8 mouse cellular contexts compared by ENCODE assay signal in genomic region chr1:182494285-182495145, GRCm38 (mm10). TPM values are rescaled to one million over a fixed set of nuclear protein-coding genes. Genes with fewer than 3 reads are reported as not detected.
A peak's percentile ranks its signal among the peaks of the same experiment; 100 is the strongest.
DNase-seq lines count a peak whose midpoint lies in the region; ATAC-seq and TF ChIP-seq lines count a peak whose summit lies in the region.
"Had no signal": no experiment of that assay in that cellular context is flagged by ENCODE, and none has a peak within 500 bp of the region (broad histone marks: within the 10 kb centered on the region; RNA-seq: fewer than 3 reads in every experiment).

No protein-coding gene starts in this region.

- TF ChIP-seq CTCF in kidney, adult 2 months (conservative IDR thresholded peaks at IDR 0.05; ENCODE audit: insufficient read depth, insufficient read length, low read depth, low read length), result no peak

- peak; percentile 75 for DNase-seq in kidney, adult 2 months
- no peak for DNase-seq in spleen, adult 18-20 months

- ATAC-seq in intestine, embryonic 15.5 days, result no peak
- no peak for ATAC-seq in intestine, embryonic 16.5 days
- no peak for ATAC-seq in heart, embryonic 15.5 days (replicated peaks; ENCODE audit: insufficient number of reproducible peaks, insufficient read depth, low FRiP score, low read depth)
- ATAC-seq in lung, embryonic 16.5 days (ENCODE audit: low read depth), result no peak
- ATAC-seq in forebrain, embryonic 13.5 days, result no peak

- H3K4me1 ChIP-seq in intestine, embryonic 15.5 days (replicated peaks), result peaks cover 33% of the 10 kb centered on the region
- H3K4me1 ChIP-seq in intestine, embryonic 16.5 days (ENCODE audit: control insufficient read depth, insufficient read depth, low read length), result peaks cover 43% of the 10 kb centered on the region
- H3K4me1 ChIP-seq in heart, embryonic 15.5 days (replicated peaks), result peaks cover 53% of the 10 kb centered on the region
- H3K4me1 ChIP-seq in kidney, adult 2 months (ENCODE audit: control insufficient read depth, insufficient read depth, low read length), result peaks cover 36% of the 10 kb centered on the region
- H3K4me1 ChIP-seq in lung, embryonic 16.5 days (replicated peaks; ENCODE audit: control insufficient read depth, insufficient read depth, low read length), result peaks cover 38% of the 10 kb centered on the region
- H3K4me1 ChIP-seq in forebrain, embryonic 13.5 days, result peaks cover 17% of the 10 kb centered on the region

- TF ChIP-seq POLR2A in kidney, adult 2 months (IDR thresholded peaks at IDR 0.05; ENCODE audit: low read depth, low read length), result no peak

- 0 out of 2 replicates have a peak, but pooled peaks cover 10% of the 10 kb centered on the region for H3K36me3 ChIP-seq in intestine, embryonic 15.5 days
- no peaks in the 10 kb centered on the region; the same call in 1 of the 2 replicates for H3K36me3 ChIP-seq in intestine, embryonic 16.5 days (ENCODE audit: control insufficient read depth, insufficient read depth, low read length)
- peaks cover 9% of the 10 kb centered on the region; the same call in 1 of the 2 replicates for H3K36me3 ChIP-seq in heart, embryonic 15.5 days
- H3K36me3 ChIP-seq in kidney, adult 2 months (ENCODE audit: control insufficient read depth, insufficient read depth, low read length), result no peaks in the 10 kb centered on the region
- H3K36me3 ChIP-seq in lung, embryonic 16.5 days (ENCODE audit: control insufficient read depth, insufficient read depth, low read length), result peaks cover 3% of the 10 kb centered on the region; the same call in 1 of the 2 replicates
- H3K36me3 ChIP-seq in forebrain, embryonic 13.5 days (ENCODE audit: poor library complexity, severe bottlenecking), result peaks cover 16% of the 10 kb centered on the region; the same call in 1 of the 2 replicates

- H3K4me3 ChIP-seq in intestine, embryonic 15.5 days (replicated peaks), result no peak overlapping the region
- H3K4me3 ChIP-seq in intestine, embryonic 16.5 days (ENCODE audit: low read length), result no peak overlapping the region
- no peak overlapping the region for H3K4me3 ChIP-seq in heart, embryonic 15.5 days
- no peak overlapping the region for H3K4me3 ChIP-seq in kidney, adult 2 months (ENCODE audit: insufficient read depth, low read depth, low read length)
- no peak overlapping the region for H3K4me3 ChIP-seq in lung, embryonic 16.5 days (ENCODE audit: low read length)
- no peak overlapping the region for H3K4me3 ChIP-seq in forebrain, embryonic 13.5 days
- H3K4me3 ChIP-seq: megakaryocyte, embryonic 14.5 days had no signal

- no peaks in the 10 kb centered on the region for H3K27me3 ChIP-seq in intestine, embryonic 15.5 days (replicated peaks)
- no peaks in the 10 kb centered on the region for H3K27me3 ChIP-seq in intestine, embryonic 16.5 days (replicated peaks; ENCODE audit: control insufficient read depth, insufficient read depth, low read length)
- H3K27me3 ChIP-seq in heart, embryonic 15.5 days, result no peaks in the 10 kb centered on the region
- H3K27me3 ChIP-seq in kidney, adult 2 months (replicated peaks; ENCODE audit: control insufficient read depth, insufficient read depth, low read length), result no peaks in the 10 kb centered on the region
- no peaks in the 10 kb centered on the region for H3K27me3 ChIP-seq in lung, embryonic 16.5 days (ENCODE audit: control insufficient read depth, insufficient read depth, low read depth, low read length)
- no peaks in the 10 kb centered on the region for H3K27me3 ChIP-seq in forebrain, embryonic 13.5 days
- H3K27me3 ChIP-seq: megakaryocyte, embryonic 14.5 days had no signal

- 71% methylated on average over 17 of the region's 17 CpGs for WGBS in intestine, embryonic 15.5 days
- WGBS in intestine, embryonic 16.5 days, result 73% methylated on average over 17 of the region's 17 CpGs
- WGBS in heart, embryonic 15.5 days, result 47% methylated on average over 17 of the region's 17 CpGs
- WGBS in kidney, adult 2 months, result 37% methylated on average over 17 of the region's 17 CpGs
- WGBS in lung, embryonic 16.5 days, result 55% methylated on average over 17 of the region's 17 CpGs
- WGBS in forebrain, embryonic 13.5 days, result 78% methylated on average over 17 of the region's 17 CpGs

- H3K9ac ChIP-seq in intestine, embryonic 15.5 days, result 0 out of 2 replicates have a peak overlapping the region, but pooled peaks have one; percentile 3
- no peak overlapping the region for H3K9ac ChIP-seq in intestine, embryonic 16.5 days (ENCODE audit: low read depth, low read length)
- H3K9ac ChIP-seq in heart, embryonic 15.5 days, result no peak overlapping the region
- H3K9ac ChIP-seq in lung, embryonic 16.5 days (ENCODE audit: low read length), result peak overlapping the region; percentile 4; the same call in 1 of the 2 replicates
- H3K9ac ChIP-seq in forebrain, embryonic 13.5 days, result no peak overlapping the region

- no peaks in the 10 kb centered on the region for H3K9me3 ChIP-seq in intestine, embryonic 15.5 days
- no peaks in the 10 kb centered on the region for H3K9me3 ChIP-seq in intestine, embryonic 16.5 days (ENCODE audit: control insufficient read depth, low read length)
- H3K9me3 ChIP-seq in heart, embryonic 15.5 days (replicated peaks), result no peaks in the 10 kb centered on the region
- H3K9me3 ChIP-seq in lung, embryonic 16.5 days (ENCODE audit: control insufficient read depth, low read length), result no peaks in the 10 kb centered on the region
- H3K9me3 ChIP-seq in forebrain, embryonic 13.5 days (replicated peaks), result no peaks in the 10 kb centered on the region
- H3K9me3 ChIP-seq: megakaryocyte, embryonic 14.5 days had no signal

- H3K27ac ChIP-seq in intestine, embryonic 15.5 days, result no peak overlapping the region
- no peak overlapping the region for H3K27ac ChIP-seq in intestine, embryonic 16.5 days (ENCODE audit: low read length)
- H3K27ac ChIP-seq in heart, embryonic 15.5 days, result peak overlapping the region; percentile 25
- H3K27ac ChIP-seq in kidney, adult 2 months (ENCODE audit: insufficient read depth, low read depth, low read length), result peak overlapping the region; percentile 11
- peak overlapping the region; percentile 35 for H3K27ac ChIP-seq in lung, embryonic 16.5 days (ENCODE audit: low read length)
- H3K27ac ChIP-seq in forebrain, embryonic 13.5 days, result no peak overlapping the region

- H3K4me2 ChIP-seq in intestine, embryonic 15.5 days (replicated peaks), result no peak overlapping the region
- H3K4me2 ChIP-seq in intestine, embryonic 16.5 days (ENCODE audit: low read depth, low read length), result no peak overlapping the region
- no peak overlapping the region for H3K4me2 ChIP-seq in heart, embryonic 15.5 days
- no peak overlapping the region for H3K4me2 ChIP-seq in lung, embryonic 16.5 days (ENCODE audit: low read depth, low read length)
- H3K4me2 ChIP-seq in forebrain, embryonic 13.5 days, result no peak overlapping the region

RNA-seq across cellular contexts. Expression of gene Capn2, which starts 22.9 kb away (rescaled TPM):
- 85.5 and 95.1 TPM in 2 replicates for polyA plus RNA-seq in intestine, embryonic 15.5 days (2015; fragmentation: Nextera tagmentation; extraction: Ambion mirVana)
- 74.8 and 77.0 TPM in 2 replicates for polyA plus RNA-seq in intestine, embryonic 16.5 days (2015; fragmentation: Nextera tagmentation; extraction: Ambion mirVana)
- 84.9 and 94.3 TPM in 2 replicates for polyA plus RNA-seq in heart, embryonic 15.5 days (2015; fragmentation: Nextera tagmentation; extraction: Ambion mirVana)
- 31.7 and 33.0 TPM in 2 replicates for polyA plus RNA-seq in kidney, adult 2 months (2012; rRNA removed)
- 127 and 136 TPM in 2 replicates for polyA plus RNA-seq in lung, embryonic 16.5 days (2015; fragmentation: Nextera tagmentation; extraction: Ambion mirVana)
- 63.8 and 65.1 TPM in 2 replicates for polyA plus RNA-seq in forebrain, embryonic 13.5 days (2015; fragmentation: Nextera tagmentation; extraction: Ambion mirVana)

Comparison
In these comparisons a context has a peak if more than half of its experiments do, and no peak if none do; other contexts are left out.
1. H3K9ac ChIP-seq: peak in intestine, embryonic 15.5 days (single experiment) and lung, embryonic 16.5 days (single experiment); none in intestine, embryonic 16.5 days (single experiment), heart, embryonic 15.5 days (single experiment) and forebrain, embryonic 13.5 days (single experiment).
2. H3K27ac ChIP-seq: peak in heart, embryonic 15.5 days (single experiment), kidney, adult 2 months (single experiment) and lung, embryonic 16.5 days (single experiment); none in intestine, embryonic 15.5 days (single experiment), intestine, embryonic 16.5 days (single experiment) and forebrain, embryonic 13.5 days (single experiment).